Mouse (Mus musculus): ENCODE results near the gene Rasl11b. TPM values are rescaled to one million over a fixed set of nuclear protein-coding genes. Genes with fewer than 3 reads are reported as not detected.

Rasl11b gene
- 10 to 100 TPM; 36.0 to 52.1 (median 41.2) TPM for total RNA-seq (2022)

- peak; percentile 91 for DNase-seq (ENCODE audit: low spot score)
Observed at GRCm38 (mm10) chr5:74194841-74195613, at the start of gene Rasl11b. Gene Rasl11b, plus strand, starts transcription at chr5:74195286.

- DNase-seq (ENCODE audit: low spot score), result peak; percentile 54
Observed at GRCm38 (mm10) chr5:74147631-74148030, 47.5 kb upstream of the Rasl11b start.

DNA sequence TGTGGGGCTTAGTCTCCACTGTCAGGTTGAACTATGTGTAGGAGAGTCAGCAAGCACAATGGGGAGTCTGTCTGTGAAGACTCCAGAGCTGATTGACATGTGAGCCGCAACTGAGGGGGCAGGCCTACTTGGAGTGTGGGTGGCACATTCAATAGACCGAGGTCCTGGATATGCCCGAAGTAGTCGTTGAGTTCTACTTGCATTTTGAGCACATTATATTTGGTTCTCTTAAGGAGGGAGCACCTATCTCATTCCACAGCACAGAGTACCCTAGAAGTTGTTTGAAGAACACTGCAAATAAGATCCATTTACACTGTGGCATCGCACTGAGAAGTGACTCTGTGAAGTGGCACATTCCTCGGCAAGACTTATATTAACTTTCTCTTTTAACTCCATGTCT is 45.1 kb upstream of the Rasl11b start:
- DNase-seq (ENCODE audit: low spot score), result no peak

DNA sequence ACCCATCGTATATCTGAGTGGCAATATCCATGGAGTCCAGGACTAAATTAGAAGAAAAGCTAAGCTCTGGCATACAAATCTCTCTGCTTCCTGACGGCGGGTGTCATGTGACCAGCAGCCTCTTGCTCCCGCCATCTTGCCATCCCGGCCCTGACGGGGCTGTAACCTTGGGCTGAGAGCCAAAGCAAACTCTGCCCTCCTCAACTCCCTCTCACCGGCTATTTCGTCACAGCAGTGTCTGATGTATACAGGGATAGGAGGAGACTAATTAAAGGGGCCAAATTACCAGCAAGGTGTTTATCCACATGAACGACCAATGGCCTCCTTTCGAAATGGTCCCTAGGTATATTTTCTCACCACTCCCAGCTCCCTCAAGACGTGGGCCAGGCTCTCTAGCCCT is 43.3 kb upstream of the Rasl11b start:
- no peak for DNase-seq (ENCODE audit: low spot score)

GRCm38 (mm10) chr5:74155860-74156351 is 39.2 kb upstream of the Rasl11b start:
- DNase-seq (ENCODE audit: low spot score), result no peak

DNA sequence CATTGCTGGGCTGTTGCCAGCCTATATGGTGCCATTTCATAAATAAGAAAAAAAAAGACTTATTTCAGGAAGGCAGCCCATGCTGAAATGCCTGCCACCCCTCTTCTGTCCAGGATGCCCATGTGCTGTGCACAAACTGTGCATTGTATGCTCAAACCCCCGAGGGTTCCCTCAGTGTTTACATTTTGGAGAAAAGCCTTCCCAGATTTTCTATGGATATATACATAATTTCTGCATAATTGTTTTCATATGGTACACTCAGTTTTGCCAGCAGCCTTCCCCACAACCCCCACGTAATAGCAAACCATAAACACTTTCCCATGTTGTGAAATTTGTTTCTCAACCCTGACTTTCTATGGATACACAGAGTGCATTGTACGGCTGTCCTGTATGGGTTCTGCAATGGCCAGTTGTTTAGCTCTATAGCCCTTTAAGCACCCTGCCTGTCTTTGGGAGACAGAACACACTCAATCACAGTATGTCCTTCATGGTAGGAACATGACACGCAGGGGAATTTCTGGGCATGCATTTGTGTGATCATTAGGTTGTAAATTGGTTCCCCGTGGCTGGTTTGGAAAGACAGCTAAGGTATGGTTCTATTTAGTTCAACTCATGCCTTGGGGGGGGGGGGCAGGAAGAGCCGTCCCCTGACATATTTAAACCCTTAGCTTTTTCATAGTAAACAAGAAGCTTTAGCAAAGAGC is 36.0 kb upstream of the Rasl11b start:
- DNase-seq (ENCODE audit: low spot score), result no peak

DNA sequence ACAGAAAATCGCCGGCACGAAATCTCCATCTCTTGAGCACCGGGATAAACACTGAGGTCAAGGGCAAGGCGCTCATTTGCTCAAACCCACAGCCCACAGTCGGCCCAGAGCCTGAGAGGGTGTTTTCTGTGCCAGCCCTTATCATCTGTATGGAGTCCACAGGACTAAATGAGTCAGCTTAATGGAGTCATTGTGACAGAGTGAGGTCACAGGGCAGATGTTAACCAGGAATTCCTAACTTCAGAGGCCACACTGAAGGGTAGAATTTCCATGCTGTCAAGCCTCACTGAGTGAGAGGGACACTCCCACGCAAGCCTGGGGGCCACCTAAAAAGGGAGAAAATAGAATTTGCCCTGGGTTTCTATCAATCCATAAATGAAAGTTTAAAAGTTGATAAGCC is 35.2 kb upstream of the Rasl11b start:
- DNase-seq (ENCODE audit: low spot score), result no peak

- DNase-seq (ENCODE audit: low spot score), result no peak
Observed at GRCm38 (mm10) chr5:74160349-74160748, 34.7 kb upstream of the Rasl11b start.

DNA sequence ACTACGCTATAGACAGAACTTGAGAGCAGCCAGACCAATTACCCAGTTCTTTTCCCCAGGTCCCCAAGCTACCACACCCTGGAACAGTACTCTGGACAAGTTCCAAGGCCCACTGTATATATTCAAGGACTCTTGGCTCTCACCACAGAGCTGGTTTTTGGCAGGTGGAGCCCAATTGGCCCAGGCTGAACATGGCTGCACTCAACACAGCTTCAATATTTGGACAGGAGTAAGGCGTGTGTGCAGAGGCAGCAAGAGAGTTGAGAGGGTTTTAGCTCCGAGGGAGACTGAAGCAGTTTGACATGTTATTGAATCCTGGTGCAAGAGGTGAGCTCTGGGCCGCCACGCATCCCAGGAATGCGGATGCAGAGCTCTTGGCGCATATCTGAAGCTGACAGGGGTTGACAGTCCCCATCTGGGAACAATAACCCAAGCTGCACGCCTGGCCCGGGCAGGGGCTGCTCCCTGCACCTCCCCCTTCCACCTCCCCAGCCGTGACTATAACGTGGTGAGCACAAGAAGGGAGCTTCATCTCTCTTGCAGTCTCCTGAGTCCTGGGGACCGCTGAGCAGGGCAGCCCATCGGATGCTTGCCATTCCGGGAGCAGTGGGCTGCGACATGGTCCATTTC is 33.7 kb upstream of the Rasl11b start:
- peak; percentile 53 for DNase-seq (ENCODE audit: low spot score)

DNA sequence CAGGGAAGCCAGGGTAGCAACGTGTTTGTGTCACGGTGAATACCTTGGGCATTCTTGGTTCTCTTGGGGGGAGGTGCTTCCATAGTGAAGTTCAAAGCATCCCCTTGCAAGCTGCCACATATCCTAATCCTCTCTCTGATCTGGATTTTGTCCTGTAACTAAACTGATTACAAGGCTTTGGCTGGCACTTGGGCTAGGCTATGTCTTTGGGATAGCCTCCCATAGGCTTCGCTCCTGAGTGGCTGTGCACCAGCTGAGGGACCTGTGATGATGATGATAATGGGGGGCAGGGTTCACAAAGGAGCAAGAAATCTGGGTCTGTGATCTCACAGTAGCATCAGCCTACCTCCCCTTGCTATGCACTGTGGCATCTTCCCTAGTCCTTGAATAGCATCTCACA is 33.1 kb upstream of the Rasl11b start:
- no peak for DNase-seq (ENCODE audit: low spot score)

- no peak for DNase-seq (ENCODE audit: low spot score)
Observed at GRCm38 (mm10) chr5:74163141-74163540, 31.9 kb upstream of the Rasl11b start.

- no peak for DNase-seq (ENCODE audit: low spot score)
Observed at GRCm38 (mm10) chr5:74164547-74164946, 30.5 kb upstream of the Rasl11b start.

GRCm38 (mm10) chr5:74166642-74167041 is 28.4 kb upstream of the Rasl11b start:
- DNase-seq (ENCODE audit: low spot score), result no peak

- DNase-seq (ENCODE audit: low spot score), result no peak
Observed at GRCm38 (mm10) chr5:74168085-74168484, 27.0 kb upstream of the Rasl11b start.

DNA sequence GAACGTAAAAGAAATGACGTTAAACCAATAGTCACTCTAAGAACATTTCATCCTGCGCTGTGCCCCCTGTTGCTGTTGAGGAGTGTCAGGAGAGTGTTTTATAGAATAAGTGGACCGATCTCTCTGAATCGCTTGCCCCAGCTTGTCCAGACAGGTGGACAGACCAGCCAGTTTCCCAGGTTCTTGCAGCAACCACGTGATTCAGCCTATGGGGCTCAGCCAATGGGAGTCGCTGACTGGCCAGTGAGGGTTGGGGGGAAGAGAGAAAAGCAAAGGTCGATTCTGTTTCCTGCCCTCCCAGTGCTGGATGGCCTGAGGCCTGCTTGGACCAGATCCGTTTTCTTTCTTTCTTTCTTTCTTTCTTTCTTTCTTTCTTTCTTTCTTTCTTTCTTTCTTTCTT is 23.3 kb upstream of the Rasl11b start:
- no peak for DNase-seq (ENCODE audit: low spot score)

- peak; percentile 54 for DNase-seq (ENCODE audit: low spot score)
Observed at GRCm38 (mm10) chr5:74172208-74172607, 22.9 kb upstream of the Rasl11b start.

GRCm38 (mm10) chr5:74173162-74173844 is 21.8 kb upstream of the Rasl11b start:
- peak; percentile 71 for DNase-seq (ENCODE audit: low spot score)

GRCm38 (mm10) chr5:74175526-74176270 is 19.4 kb upstream of the Rasl11b start:
- DNase-seq (ENCODE audit: low spot score), result peak; percentile 84

GRCm38 (mm10) chr5:74180216-74180615 is 14.9 kb upstream of the Rasl11b start:
- no peak for DNase-seq (ENCODE audit: low spot score)

- DNase-seq (ENCODE audit: low spot score), result no peak
Observed at GRCm38 (mm10) chr5:74183118-74183517, 12.0 kb upstream of the Rasl11b start.

GRCm38 (mm10) chr5:74184607-74185006 is 10.5 kb upstream of the Rasl11b start:
- no peak for DNase-seq (ENCODE audit: low spot score)
